Mouse (Mus musculus): ENCODE data around the gene Slc38a10. TPM values are rescaled to one million over a fixed set of nuclear protein-coding genes. Genes with fewer than 3 reads are reported as not detected.

The Slc38a10 gene
- total RNA-seq, 2 experiments from 2014 or later: 82.9 to 88.8 TPM

DNA sequence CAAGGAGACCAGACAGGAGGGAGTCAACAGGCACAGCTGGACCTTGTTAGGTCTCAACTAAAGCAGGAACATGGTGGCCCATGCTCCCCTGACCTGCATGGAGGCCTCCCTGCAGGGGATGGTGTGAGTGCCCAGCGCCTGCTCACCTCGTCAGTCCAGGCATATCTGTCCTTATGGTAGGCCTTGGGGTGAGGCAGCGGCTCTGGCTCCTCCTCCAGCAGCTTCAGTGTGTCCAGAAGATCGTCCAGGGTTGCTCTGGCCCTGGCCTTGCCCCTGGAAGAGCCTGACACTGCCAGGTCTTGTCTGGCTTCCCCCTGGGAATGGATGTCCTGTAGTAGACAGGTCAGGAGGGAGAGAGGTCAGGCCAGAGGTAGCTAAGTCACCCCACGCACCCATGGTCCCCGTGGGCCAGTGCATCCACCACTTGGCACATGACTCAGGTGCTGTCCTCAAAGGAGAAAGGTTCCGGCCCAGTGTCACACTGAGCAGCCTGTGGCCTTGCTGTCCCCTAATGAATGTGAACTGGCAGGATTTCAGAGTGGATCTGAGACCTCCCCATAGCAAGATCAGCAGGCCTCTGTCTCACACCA lies 79.3 kb downstream of the Slc38a10 start:
- no peak for DNase-seq (ENCODE audit: low spot score in 2 of 2)

GRCm38 (mm10) chr11:120071065-120071464 lies 80.1 kb downstream of the Slc38a10 start:
- no peak for DNase-seq (ENCODE audit: low spot score in 2 of 2)
- intact Hi-C loops (cut with DNase I): no loop called here

More for the DNA sequence above, 79.3 kb downstream of the Slc38a10 start:
- intact Hi-C loops (cut with DNase I): no loop called here

DNA sequence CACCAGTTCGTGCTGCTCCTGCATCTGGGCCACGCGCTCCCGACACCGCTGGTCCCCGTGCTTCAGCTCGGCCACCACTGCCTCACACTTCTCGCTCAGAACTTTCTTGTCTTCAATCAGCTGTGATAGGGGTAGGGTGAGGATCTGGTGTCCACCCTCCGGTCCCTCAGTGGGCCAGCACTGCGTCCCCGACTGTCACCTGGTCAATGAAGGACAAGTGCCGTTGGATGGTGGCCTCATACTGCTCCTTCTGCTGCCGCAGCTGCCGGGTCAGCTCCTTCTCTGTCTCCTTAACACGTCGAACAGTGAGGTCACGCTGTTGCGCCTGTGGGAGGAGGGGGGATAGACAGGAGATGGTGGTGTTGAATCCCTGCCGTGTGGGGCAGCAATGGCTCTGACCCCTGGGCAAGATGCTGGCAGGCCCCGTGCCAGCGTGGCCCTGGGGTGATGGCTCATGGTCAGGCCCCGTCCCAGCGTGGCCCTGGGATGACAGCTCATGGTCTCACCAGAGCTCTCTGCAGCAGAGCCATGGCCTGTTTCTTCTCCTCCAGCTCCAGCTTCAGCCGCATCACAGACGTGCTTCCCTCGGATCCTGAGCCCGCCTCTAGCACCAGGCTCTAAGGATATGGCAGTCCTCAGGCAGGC lies 80.7 kb downstream of the Slc38a10 start:
- intact Hi-C loops (cut with DNase I): no loop called here
- DNase-seq (ENCODE audit: low spot score in 2 of 2): no peak

- intact Hi-C loops (cut with DNase I): no loop called here
- no peak for DNase-seq (ENCODE audit: low spot score in 2 of 2)
Observed at GRCm38 (mm10) chr11:120069261-120069660, 81.9 kb downstream of the Slc38a10 start.

DNA sequence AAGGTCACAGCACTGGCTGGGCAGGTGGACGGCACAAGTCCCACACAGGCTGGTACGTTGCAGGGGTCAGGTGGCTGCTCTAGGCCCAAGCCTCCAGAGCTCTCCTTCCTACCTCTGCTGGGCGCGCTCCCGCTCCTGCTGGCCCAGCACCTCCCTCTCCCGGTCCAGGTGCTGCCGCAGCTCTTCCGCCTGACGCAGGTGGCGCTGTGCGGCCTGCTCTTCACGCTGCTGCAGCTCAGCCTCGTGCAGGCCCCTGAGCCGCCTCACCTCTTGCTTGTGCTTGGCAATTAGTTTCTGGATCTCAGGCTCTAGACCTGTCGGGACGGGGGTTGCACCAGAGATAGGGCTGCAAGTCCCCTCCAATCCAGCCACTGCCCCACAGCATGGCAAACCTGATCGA lies 83.3 kb downstream of the Slc38a10 start:
- DNase-seq (ENCODE audit: low spot score in 2 of 2): no peak
- intact Hi-C loops (cut with DNase I): no loop called here

DNA sequence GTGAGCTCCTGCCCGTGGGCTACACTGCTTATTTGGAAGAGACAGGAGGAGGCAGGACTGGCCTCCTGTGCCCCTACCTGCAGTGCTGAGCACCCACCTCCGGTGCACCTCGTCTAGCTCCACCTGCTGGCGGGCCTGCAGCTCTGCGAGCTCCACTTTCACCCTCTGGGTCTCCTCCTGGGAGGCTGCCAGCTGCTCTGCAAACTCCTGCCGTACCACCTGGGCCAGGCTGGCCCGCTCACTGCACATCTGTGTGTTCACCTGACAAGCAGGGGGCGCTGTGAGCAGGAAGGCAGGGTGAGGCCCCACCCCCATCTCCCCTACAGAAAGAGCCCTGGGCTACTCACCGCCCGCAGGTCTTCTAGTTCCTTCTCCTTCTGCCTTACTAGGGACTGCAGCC lies 85.9 kb downstream of the Slc38a10 start:
- peak in 1 of 2 experiments; percentile 30 for DNase-seq (ENCODE audit: low spot score in 2 of 2)
- intact Hi-C loops (cut with DNase I): loop anchor here (1.0 kb wide), 2 partner anchors 35 to 52 kb away; no protein-coding TSS in a partner anchor

DNA sequence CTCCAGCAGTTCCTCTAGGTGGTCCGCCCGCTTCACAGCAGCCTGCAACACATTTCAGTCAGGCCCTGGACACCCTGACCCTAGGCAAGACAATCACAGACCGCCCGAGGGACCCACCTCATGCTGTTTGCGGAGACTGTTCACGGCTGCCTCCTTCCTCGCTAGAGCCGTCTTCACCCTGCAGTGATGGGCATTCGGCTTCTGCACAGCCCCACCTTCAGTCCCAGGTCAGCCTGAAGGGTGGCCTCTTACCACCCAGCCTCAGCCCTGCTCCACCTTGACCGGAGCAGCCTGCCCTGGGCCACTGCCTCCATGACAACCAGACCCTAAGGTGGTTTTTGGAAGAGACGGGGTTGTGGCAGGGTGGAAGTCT lies 86.5 kb downstream of the Slc38a10 start:
- intact Hi-C loops (cut with DNase I): loop anchor here (1.0 kb wide), 2 partner anchors 34 to 51 kb away; no protein-coding TSS in a partner anchor
- no peak for DNase-seq (ENCODE audit: low spot score in 2 of 2)

- DNase-seq (ENCODE audit: low spot score in 2 of 2): no peak
- intact Hi-C loops (cut with DNase I): no loop called here
Observed at GRCm38 (mm10) chr11:120064006-120064667, 87.0 kb downstream of the Slc38a10 start.

GRCm38 (mm10) chr11:120063326-120063725 lies 87.8 kb downstream of the Slc38a10 start:
- DNase-seq (ENCODE audit: low spot score in 2 of 2): no peak
- intact Hi-C loops (cut with DNase I): no loop called here

DNA sequence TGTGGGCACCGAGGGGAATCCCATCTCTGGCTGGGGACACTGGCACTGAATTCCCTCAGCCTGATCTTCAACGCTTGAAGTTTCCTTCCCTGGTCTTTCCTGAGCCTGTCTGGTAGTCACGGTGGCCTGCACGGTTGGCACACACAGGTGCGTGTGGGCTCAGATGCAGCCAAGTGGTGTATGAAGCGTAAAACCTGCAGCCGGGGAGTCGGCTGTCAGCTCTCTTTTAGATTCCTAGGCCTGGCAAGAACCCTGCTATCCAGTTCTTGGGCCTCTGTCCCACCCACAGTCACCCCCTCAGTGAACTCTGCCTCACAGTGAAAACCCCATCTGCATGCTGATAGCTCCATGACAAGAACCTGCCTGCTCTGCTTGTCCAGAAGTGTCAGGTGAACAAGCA lies 90.5 kb downstream of the Slc38a10 start:
- no peak for DNase-seq (ENCODE audit: low spot score in 2 of 2)
- intact Hi-C loops (cut with DNase I): no loop called here

DNA sequence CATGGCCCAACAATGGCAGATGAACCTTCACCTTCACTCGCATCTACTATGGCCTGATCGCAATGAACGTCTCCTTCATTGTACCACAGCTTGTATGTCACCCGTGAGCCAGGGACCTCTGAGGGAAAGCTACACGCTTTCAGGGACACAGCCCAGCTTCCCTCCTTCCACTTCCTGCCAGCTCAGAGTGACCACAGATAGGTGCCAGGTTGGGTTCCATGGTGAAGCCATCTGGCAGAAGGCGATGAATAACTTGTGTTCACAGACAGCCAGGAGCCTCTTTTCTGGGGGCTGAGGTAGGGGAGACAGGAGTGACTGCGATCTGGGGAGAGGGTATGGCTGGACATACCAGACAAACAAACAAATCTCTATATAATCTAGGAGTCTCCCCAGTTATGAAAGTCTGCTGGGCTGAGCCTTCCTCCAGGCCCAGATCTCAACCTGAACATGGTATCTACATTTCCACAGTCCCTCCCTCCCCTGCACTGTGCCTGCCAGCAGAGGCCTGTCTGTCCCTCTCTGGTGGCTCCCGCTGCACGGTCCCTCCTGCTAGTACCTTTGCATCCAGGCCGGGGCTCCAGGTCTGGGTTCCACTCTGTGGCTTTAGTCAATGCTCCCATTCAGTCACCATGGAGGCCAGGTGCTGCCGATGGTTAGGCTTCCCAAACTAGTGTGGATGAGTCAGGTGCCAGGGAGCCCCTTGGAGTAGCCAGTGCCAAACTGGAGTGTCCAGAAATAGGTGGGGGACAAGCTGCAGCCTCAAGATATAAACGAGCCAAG lies 95.0 kb downstream of the Slc38a10 start:
- no peak for DNase-seq (ENCODE audit: low spot score in 2 of 2)

More for the DNA sequence above, 95.0 kb downstream of the Slc38a10 start:
- intact Hi-C loops (cut with DNase I): no loop called here

Small RNA genes lying within 50 kb of the gene (microRNA-seq; reads per million reads assigned to microRNA genes)
- 0 reads per million in 2 experiments for gene Gm25948

Other genes with a start within 250 kb of the Slc38a10 start
- 10 to 100 TPM; 44.8 to 47.8 TPM for gene Chmp6, start 237.9 kb downstream of the Slc38a10 start, total RNA-seq (2021)
- gene Baiap2, start 208.6 kb downstream of the Slc38a10 start, total RNA-seq (2021): 100 to 1,000 TPM; 259 to 273 TPM
- 100 to 1,000 TPM; 189 to 195 TPM for gene Aatk, start 104.2 kb downstream of the Slc38a10 start, total RNA-seq (2021)
- 10 to 100 TPM; 23.4 to 32.2 TPM for gene Cep131, start 64.5 kb downstream of the Slc38a10 start, total RNA-seq (2021)
- 10 to 100 TPM; 14.4 to 15.5 TPM for gene Tepsin, start 52.6 kb downstream of the Slc38a10 start, total RNA-seq (2021)
- 10 to 100 TPM; 32.5 to 36.1 TPM for gene Ndufaf8, start 52.4 kb downstream of the Slc38a10 start, total RNA-seq (2021)
- 10 to 100 TPM; 16.3 to 21.9 TPM for gene Bahcc1, start 81.6 kb upstream of the Slc38a10 start, total RNA-seq (2021)
- gene Actg1, start 197.2 kb upstream of the Slc38a10 start, total RNA-seq (2021): 1,000 to 10,000 TPM; 1,262 to 1,272 TPM
- under 1 TPM in 1 of 2 experiments, not detected in 1; 0.21 TPM for gene Fscn2, start 210.2 kb upstream of the Slc38a10 start, total RNA-seq (2021)
- 10 to 100 TPM; 15.3 to 16.3 TPM for gene Faap100, start 227.4 kb upstream of the Slc38a10 start, total RNA-seq (2021)

Measured in left cerebral cortex, postnatal 25 days (tissue).